Mouse (Mus musculus) thymus, adult 2 months (tissue): Measurements from ENCODE around the gene Pgls. TPM values are rescaled to one million over a fixed set of nuclear protein-coding genes. Genes with fewer than 3 reads are reported as not detected.
A peak's percentile ranks its signal among the peaks of the same experiment; 100 is the strongest.

ENCODE experiments used
- DNase-seq: peaks from one replicate; pipeline ENCODE4 v3.0.0; 2021
- H3K27ac ChIP-seq: fragments of 200-500 bp; 2 replicates; pipeline ENCODE4 v1.5.1; 2012; ENCODE audit warnings: low read length, control low read depth; ENCODE audit not compliant: control insufficient read depth, insufficient read depth
- H3K27me3 ChIP-seq: fragments of 200-500 bp; 2 replicates; pipeline ENCODE4 v1.6.1; 2012; ENCODE audit warnings: mild to moderate bottlenecking, low read length, moderate library complexity, mixed read lengths; ENCODE audit not compliant: control insufficient read depth, insufficient read depth
- H3K36me3 ChIP-seq: fragments of 200-500 bp; 2 replicates; pipeline ENCODE4 v1.6.1; 2012; ENCODE audit warnings: mild to moderate bottlenecking, low read length, moderate library complexity; ENCODE audit not compliant: control insufficient read depth, insufficient read depth
- H3K4me1 ChIP-seq: fragments of 200-500 bp; replicated peaks from 2 replicates; pipeline ENCODE4 v1.6.1; 2012; ENCODE audit warnings: low read length; ENCODE audit not compliant: control insufficient read depth, insufficient read depth
- H3K4me3 ChIP-seq: fragments of 200-500 bp; 2 replicates; pipeline ENCODE4 v1.5.1; 2012; ENCODE audit warnings: mild to moderate bottlenecking, low read length, control low read depth, moderate library complexity; ENCODE audit not compliant: control insufficient read depth, insufficient read depth
- CTCF ChIP-seq: fragments of 200-500 bp; IDR thresholded peaks from 2 replicates; pipeline ENCODE4 v1.5.1; 2012; ENCODE audit warnings: mild to moderate bottlenecking, control low read depth, low read length, moderate library complexity, borderline replicate concordance; ENCODE audit not compliant: control insufficient read depth, poor library complexity, insufficient read depth; ENCODE audit errors: extremely low read depth
- POLR2A ChIP-seq: fragments of 200-500 bp; IDR thresholded peaks from 2 replicates; pipeline ENCODE4 v1.6.1; 2012; ENCODE audit warnings: mild to moderate bottlenecking, low read length, control low read depth, moderate library complexity; ENCODE audit not compliant: control insufficient read depth, poor library complexity, insufficient read depth; ENCODE audit errors: extremely low read depth
- WGBS: fragments of 180-500 bp; shearing (Covaris S2); methylation state at CpG from one replicate; pipeline ENCODE4 v1.1.7; 2018; 5-methylcytosine and 5-hydroxymethylcytosine counted together
- polyA plus RNA-seq: library from polyadenylated mRNA; depleted of rRNA; stranded (reverse); fragments of >200 nt; gene quantifications from 2 replicates; pipeline ENCODE4 v1.2.3, GENCODE M21; 2012

Gene Pgls
- polyA plus RNA-seq, 1 experiment = 280 TPM

DNA sequence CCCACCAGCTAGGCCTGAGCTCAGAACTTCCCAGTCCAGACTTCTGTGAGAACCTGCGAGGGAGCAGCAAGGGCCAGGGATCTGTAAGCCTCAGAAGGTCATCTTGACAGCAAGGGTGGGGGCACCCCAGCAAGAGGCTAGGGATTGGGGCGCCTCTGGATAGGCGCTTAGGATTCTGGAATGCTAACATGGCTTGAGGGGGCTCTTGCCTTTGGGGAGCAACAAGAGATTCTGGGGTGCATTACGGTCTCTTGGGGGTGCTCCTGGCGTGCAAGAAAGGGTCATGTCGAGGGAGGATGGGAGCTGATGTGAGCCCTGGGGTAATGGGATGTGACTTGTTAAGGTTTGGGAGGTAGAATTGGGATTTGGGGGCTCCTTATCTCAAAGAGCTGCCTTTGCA, 23.0 kb upstream of the Pgls start:
- DNase-seq = no peak
- WGBS = 85% methylated on average over 6 of the region's 6 CpGs
- Histone ChIP-seq H3K4me3 (no peak overlapping the region), H3K27me3 (no peaks in the 10 kb centered on the region), H3K36me3 (no peaks in the 10 kb centered on the region), H3K4me1 (peaks cover 36% of the 10 kb centered on the region), H3K27ac (peak overlapping the region; percentile 31; the same call in 1 of the 2 replicates)
- TF ChIP-seq CTCF (no peak), POLR2A (no peak)

DNA sequence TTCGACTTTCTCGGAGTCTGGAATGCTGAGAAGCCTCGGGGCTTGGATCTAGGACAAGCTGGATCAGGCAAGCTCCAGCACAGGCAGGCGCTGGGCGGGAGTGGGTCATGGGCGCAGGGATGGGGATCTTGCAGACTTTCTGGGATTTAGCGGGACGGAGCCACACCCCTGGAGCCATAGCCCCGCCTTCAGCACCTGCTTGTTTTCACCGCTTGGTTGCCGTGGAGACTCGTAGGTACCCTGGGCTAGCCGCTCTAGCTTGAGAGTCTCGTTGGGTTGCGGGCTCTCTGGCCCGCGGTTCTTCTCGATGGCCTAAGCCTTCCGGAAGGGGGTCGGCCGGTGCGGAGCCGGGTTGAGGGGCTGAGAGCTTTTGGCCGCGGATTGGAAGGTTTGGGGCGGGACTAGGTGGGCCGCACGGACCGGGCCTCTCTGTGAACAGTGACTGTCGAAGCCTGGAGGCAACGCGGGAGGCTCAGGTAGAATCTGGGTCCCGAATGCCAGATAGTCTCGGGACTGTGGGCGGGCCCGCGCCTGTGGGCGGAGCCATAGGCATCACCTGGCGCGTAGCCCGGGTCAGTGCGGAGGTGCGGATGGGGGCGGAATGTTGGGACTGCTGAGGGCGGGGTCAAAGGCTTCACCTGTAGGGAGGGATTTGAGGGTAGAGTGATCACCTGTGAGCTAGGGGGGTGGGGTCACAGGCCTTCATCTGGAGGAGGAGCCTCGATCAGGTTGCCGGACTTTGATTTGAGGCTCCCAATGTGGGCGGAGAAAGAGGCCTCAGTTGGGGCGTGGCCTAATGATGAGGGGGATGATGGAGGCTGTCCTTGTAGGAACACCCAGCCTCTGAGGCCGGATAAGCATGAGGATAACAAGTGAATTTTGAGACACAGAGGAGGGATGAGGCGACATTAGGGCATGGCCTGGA, 22.3 kb upstream of the Pgls start:
- Histone ChIP-seq H3K4me1 (peaks cover 39% of the 10 kb centered on the region), H3K27ac (peak overlapping the region; percentile 31; the same call in 1 of the 2 replicates), H3K27me3 (no peaks in the 10 kb centered on the region), H3K36me3 (no peaks in the 10 kb centered on the region), H3K4me3 (peak overlapping the region; percentile 55)
- 8% methylated on average over 51 of the region's 51 CpGs for WGBS
- no peak for TF ChIP-seq CTCF
- no peak for TF ChIP-seq POLR2A
- peak; percentile 60 for DNase-seq

DNA sequence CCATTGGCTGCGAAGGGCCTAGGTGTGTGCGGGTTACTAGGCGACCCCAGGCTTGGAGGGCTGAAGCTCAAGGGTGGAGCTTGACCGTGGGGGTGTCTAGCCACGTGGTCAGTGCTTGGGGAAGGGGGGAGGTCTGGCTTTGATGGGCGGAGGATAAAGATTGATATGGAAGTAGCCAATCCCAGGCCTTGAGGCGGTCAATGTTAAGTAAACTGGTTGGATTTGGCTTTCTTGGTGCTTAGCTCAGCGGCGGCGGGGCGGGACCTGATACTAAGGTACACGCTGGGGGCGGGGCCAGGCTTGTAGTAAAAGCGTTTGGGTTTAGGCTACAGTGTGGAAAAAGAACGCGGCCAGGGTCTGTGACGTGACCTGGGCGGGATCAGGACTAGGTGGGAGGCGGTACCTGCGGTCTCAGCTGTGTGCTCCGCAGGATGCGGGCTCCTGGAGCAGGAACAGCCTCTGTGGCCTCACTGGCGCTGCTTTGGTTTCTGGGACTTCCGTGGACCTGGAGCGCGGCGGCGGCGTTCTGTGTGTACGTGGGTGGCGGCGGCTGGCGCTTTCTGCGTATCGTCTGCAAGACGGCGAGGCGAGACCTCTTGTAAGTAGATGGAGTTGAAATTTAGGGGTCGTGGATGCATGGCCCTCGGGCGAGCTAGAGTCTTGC, 21.6 kb upstream of the Pgls start:
- Histone ChIP-seq H3K27ac (peak overlapping the region; percentile 9; the same call in 1 of the 2 replicates), H3K36me3 (no peaks in the 10 kb centered on the region), H3K27me3 (no peaks in the 10 kb centered on the region), H3K4me1 (peaks cover 39% of the 10 kb centered on the region), H3K4me3 (peak overlapping the region; percentile 55)
- DNase-seq = peak; percentile 85
- WGBS = under 1% methylated on average over 41 of the region's 41 CpGs
- no peak for TF ChIP-seq POLR2A
- TF ChIP-seq CTCF = no peak

DNA sequence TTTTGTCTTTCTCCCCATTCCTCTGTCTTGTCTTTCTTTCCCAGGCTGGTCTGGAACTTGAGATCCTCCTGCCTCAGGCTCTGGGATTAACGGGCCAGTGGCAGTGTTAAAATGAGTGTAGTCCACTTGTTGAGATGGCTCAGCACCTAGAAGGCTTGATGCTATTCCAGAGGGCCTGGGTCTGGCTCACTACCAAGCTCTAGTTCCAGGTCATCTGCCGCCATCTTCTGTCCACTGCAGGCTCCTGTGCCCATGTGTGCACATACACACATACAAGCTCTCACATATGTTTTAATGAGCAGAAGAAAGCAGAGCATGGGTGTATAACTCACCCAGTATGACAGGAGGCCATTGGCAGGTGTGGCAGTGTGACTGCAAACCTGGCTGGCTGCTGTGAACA, 19.9 kb upstream of the Pgls start:
- no peak overlapping the region for H3K4me3 ChIP-seq
- H3K4me1 ChIP-seq = peaks cover 39% of the 10 kb centered on the region
- no peaks in the 10 kb centered on the region for H3K27me3 ChIP-seq
- WGBS = 95% methylated on average over 2 of the region's 2 CpGs
- no peak for DNase-seq
- no peak overlapping the region for H3K27ac ChIP-seq
- TF ChIP-seq POLR2A (no peak), CTCF (no peak)
- no peaks in the 10 kb centered on the region for H3K36me3 ChIP-seq

DNA sequence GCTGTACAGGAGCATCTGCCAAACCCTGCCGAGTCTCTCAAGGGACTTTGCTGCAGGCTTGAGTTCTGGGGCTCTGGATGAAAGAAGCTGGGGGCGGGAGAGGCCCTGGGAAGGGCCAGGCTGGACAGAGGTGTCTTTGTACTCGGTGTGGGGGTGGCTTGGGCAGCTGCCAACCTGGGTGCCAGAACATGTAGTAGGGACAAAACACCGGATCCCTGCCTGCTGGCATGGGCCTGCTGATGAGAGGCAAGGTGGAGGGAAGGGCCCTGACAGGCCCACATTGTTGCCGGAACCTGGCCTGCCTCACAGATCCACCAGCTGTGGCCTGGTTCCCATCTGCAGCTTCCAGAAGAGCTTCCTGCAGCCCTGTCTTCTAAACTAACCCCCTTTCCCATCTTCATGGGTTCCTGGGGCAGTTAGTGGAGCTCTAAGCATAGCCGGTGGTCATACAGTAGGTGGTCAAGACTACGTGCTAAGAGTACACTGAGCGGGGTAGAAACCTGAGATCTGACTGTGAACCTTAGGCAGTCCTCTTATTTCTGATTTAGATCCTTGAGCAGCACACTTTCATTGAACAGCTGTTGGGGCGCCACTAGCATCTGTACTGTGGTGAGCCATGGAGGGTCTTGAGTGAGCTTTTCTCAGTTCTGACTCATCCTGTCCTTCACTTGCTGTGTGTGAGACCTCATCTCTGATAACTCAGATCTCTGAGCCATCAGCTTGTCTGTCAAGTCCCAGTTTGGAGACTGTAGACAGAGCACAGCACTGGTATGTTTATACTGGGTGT, 18.9 kb upstream of the Pgls start:
- Histone ChIP-seq H3K27ac (no peak overlapping the region), H3K4me1 (peaks cover 37% of the 10 kb centered on the region)
- 91% methylated on average over 9 of the region's 9 CpGs for WGBS

DNA sequence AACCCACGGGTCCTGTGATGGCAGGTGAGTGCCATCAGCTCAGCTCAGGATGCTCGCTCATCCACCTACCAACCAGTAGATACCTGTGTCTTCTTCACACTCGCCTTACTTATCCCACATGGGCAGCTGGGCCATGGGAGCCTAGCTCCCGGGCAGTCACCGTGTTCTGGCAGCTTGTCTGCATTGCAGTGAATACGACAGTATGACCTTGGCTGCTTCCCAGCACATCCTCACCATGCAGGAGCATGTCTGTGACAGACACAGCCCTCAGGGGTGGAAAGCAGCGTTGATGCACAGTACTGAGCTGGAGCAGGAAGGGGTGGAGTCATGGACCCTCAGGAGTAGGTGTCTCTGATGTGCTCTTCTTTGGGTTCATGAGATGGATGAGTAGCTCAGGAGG, 17.6 kb upstream of the Pgls start:
- Histone ChIP-seq H3K36me3 (no peaks in the 10 kb centered on the region), H3K4me3 (no peak overlapping the region), H3K27me3 (no peaks in the 10 kb centered on the region), H3K4me1 (peaks cover 30% of the 10 kb centered on the region), H3K27ac (no peak overlapping the region)
- no peak for DNase-seq
- TF ChIP-seq POLR2A = no peak
- no peak for TF ChIP-seq CTCF
- 88% methylated on average over 7 of the region's 7 CpGs for WGBS

More for the DNA sequence above, 18.9 kb upstream of the Pgls start:
- no peak for DNase-seq
- H3K27me3 ChIP-seq = no peaks in the 10 kb centered on the region
- no peak for TF ChIP-seq CTCF
- TF ChIP-seq POLR2A = no peak
- no peaks in the 10 kb centered on the region for H3K36me3 ChIP-seq
- H3K4me3 ChIP-seq = no peak overlapping the region
